Mouse (Mus musculus) liver, embryonic 12.5 days (tissue): ENCODE measurements around the gene C5ar2. TPM values are rescaled to one million over a fixed set of nuclear protein-coding genes. Genes with fewer than 3 reads are reported as not detected.
"Not testable (repeated sequence)": the region's sequence is repeated elsewhere in the genome, so short reads cannot be mapped to it uniquely, and the experiment has no call there.

ENCODE experiments used
- ATAC-seq: fragments of 200-750 bp; cut with Nextera tagmentation; 2 replicates; pipeline ENCODE4 v1.8.0; 2017; ENCODE audit warnings: moderate number of reproducible peaks, mild to moderate bottlenecking, moderate library complexity
- H3K27ac ChIP-seq: fragments of 300-500 bp; sonication (generic); 2 replicates; pipeline ENCODE4 v1.5.1; 2016; ENCODE audit warnings: mild to moderate bottlenecking
- H3K27me3 ChIP-seq: fragments of 300-500 bp; sonication (generic); replicated peaks from 2 replicates; pipeline ENCODE4 v1.6.1; 2016; ENCODE audit warnings: mild to moderate bottlenecking, moderate library complexity
- H3K36me3 ChIP-seq: fragments of 300-500 bp; sonication (generic); 2 replicates; pipeline ENCODE4 v1.6.1; 2016; ENCODE audit warnings: mild to moderate bottlenecking, moderate library complexity
- H3K4me1 ChIP-seq: fragments of 300-500 bp; sonication (generic); 2 replicates; pipeline ENCODE4 v1.6.1; 2016
- H3K4me2 ChIP-seq: fragments of 300-500 bp; sonication (generic); 2 replicates; pipeline ENCODE4 v1.6.1; 2016; ENCODE audit warnings: mild to moderate bottlenecking, moderate library complexity
- H3K4me3 ChIP-seq: fragments of 300-500 bp; sonication (generic); 2 replicates; pipeline ENCODE4 v1.5.1; 2016; ENCODE audit warnings: mild to moderate bottlenecking, moderate library complexity
- H3K9ac ChIP-seq: fragments of 300-500 bp; sonication (generic); 2 replicates; pipeline ENCODE4 v1.6.1; 2016; ENCODE audit warnings: mild to moderate bottlenecking, moderate library complexity
- H3K9me3 ChIP-seq: fragments of 300-500 bp; sonication (generic); replicated peaks from 2 replicates; pipeline ENCODE4 v1.6.1; 2016; ENCODE audit warnings: mild to moderate bottlenecking, moderate library complexity
- WGBS: fragments of 180-500 bp; shearing (Covaris S2); methylation state at CpG from one replicate; pipeline ENCODE4 v1.1.7; 2016; ENCODE audit not compliant: insufficient replicate concordance; 5-methylcytosine and 5-hydroxymethylcytosine counted together
- polyA plus RNA-seq: library from polyadenylated mRNA; unstranded; fragments of >200 nt; fragmentation: Nextera tagmentation; extraction: Ambion mirVana; gene quantifications from 2 replicates; pipeline ENCODE4 v1.2.1, GENCODE M21; 2016

Gene C5ar2
- polyA plus RNA-seq, 1 experiment from 2014 or later = 1.6 TPM

DNA sequence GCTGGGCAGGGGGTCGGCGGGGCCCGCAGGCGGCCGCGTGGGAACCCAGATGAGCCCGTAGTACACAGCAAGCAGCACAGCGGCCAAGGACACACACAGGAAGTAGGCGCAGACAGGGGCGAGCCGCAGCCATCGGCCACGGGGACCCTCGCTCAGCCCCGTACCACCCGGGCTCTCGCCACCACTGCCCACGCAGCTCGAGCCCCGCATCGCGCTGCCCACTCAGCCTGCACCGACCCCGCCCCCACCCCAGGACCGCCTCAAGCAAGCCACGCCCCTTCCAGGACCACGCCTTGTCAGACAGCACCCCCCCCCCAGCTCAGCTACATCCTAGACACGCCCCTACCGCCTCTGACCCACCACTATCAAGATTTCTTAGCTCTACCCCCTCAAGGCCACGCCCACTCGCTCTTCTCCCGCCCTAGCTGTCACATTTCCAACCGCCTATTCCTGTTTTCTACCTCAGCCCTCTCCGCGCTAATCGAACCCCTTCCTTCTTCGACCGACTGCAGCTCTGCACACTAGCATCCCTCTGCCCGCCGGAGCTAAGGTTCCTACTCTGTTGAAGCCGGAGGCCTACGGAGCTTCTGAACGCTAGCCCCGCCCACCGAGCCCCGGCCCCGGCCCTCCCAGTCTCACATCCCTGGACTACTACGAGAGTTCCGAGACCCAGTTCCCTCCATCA is 29.3 kb upstream of the C5ar2 start, which contains the start of gene Inafm1:
Inafm1 (minus strand) TSS at position 537 of the 685 bp plus-strand sequence.
- Histone ChIP-seq H3K4me2 (peak within 1 kb of the TSS; percentile 99), H3K9ac (peak within 1 kb of the TSS; percentile 88), H3K36me3 (peaks cover 40% of the 10 kb centered on the region), H3K9me3 (no peaks in the 10 kb centered on the region), H3K27me3 (no peaks in the 10 kb centered on the region), H3K27ac (peak within 1 kb of the TSS; percentile 98), H3K4me3 (peak within 1 kb of the TSS; percentile 82), H3K4me1 (peaks cover 60% of the 10 kb centered on the region)
- peak; percentile 73 for ATAC-seq
- WGBS = under 1% methylated on average over 47 of the region's 49 CpGs

DNA sequence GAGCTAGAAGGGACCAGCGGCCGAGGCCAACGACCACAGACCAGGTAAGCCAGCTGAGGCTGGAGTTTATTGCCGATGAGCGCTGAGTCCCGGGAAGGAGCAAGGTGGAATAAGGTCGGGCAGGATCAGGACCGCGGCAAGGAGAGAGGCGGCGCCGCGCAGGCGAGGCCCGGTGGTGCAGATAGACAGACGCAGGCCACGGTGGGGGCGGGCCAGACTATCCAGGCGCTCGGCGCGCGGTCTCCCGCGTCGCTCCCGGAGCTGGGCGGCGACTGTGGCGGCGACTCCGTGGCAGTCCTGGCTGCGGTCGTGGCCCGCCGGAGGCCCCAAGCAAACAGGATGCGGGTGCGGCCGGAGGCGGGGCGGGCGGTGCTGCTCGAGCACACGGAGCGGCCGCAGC is 28.7 kb upstream of the C5ar2 start:
- no peaks in the 10 kb centered on the region for H3K9me3 ChIP-seq
- peak overlapping the region; percentile 99 for H3K4me2 ChIP-seq
- H3K27ac ChIP-seq = peak overlapping the region; percentile 98
- peaks cover 35% of the 10 kb centered on the region for H3K36me3 ChIP-seq
- peak; percentile 77 for ATAC-seq
- under 1% methylated on average over 46 of the region's 46 CpGs for WGBS
- peak overlapping the region; percentile 88 for H3K9ac ChIP-seq
- H3K4me1 ChIP-seq = peaks cover 60% of the 10 kb centered on the region
- H3K4me3 ChIP-seq = peak overlapping the region; percentile 82
- no peaks in the 10 kb centered on the region for H3K27me3 ChIP-seq

DNA sequence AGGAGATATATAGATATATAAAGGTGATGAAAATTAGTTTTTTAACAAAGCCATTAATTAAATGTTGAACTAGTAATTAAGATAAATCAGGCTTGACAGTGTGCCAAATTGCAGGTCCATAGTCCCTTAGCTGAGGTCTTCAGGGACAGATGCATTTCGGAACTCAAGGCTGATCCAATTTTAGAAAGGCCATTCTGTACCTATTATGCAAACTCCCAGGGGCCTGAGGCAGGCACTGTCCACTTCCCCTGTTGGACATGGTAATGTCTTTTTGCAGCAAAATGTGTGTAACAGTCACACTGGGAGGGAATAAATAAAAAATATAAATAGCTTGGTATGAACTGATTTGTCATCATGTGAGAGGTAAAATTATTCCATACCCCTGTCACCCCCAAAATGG is 27.2 kb upstream of the C5ar2 start:
- no peaks in the 10 kb centered on the region for H3K27me3 ChIP-seq
- H3K9ac ChIP-seq = peak overlapping the region; percentile 88; the same call in 1 of the 2 replicates
- no peaks in the 10 kb centered on the region for H3K9me3 ChIP-seq
- H3K4me3 ChIP-seq = no peak overlapping the region
- H3K4me1 ChIP-seq = peaks cover 48% of the 10 kb centered on the region
- no peak overlapping the region for H3K27ac ChIP-seq
- ATAC-seq = no peak
- no peak overlapping the region for H3K4me2 ChIP-seq
- H3K36me3 ChIP-seq = peaks cover 19% of the 10 kb centered on the region
- whole genome bisulfite sequencing = 82% methylated on average over 1 of the region's 1 CpGs

GRCm38 (mm10) chr7:16266593-16266992 is 22.6 kb upstream of the C5ar2 start:
- not testable (repeated sequence) for H3K27ac ChIP-seq, H3K4me3 ChIP-seq, ATAC-seq, H3K9ac ChIP-seq, H3K4me2 ChIP-seq, H3K27me3 ChIP-seq, H3K36me3 ChIP-seq, H3K9me3 ChIP-seq
- peaks cover 12% of the 10 kb centered on the region for H3K4me1 ChIP-seq
- 73% methylated on average over 7 of the region's 7 CpGs for WGBS

DNA sequence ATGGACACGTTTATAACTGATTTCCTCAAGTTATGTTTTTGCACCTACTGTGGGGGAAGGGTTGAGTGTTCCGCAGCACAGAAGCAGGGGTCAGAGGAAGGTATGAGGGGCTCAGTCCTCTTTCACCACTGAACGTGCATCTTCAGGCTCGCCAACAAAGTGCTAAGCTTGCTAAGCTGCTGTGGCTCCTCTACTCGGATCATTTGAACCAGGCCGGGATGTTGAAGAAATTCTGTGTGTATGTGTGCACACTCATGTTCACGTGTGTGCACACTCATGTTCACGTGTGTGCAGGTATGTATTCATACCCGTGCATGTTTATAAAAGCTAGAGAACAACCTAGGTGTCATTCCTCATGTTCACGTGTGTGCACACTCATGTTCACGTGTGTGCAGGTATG is 21.9 kb upstream of the C5ar2 start:
- Histone ChIP-seq H3K4me1 (0 out of 2 replicates have a peak, but pooled peaks cover 8% of the 10 kb centered on the region), H3K9ac (no peak overlapping the region), H3K27me3 (no peaks in the 10 kb centered on the region), H3K4me2 (no peak overlapping the region), H3K27ac (no peak overlapping the region), H3K36me3 (no peaks in the 10 kb centered on the region), H3K4me3 (no peak overlapping the region), H3K9me3 (no peaks in the 10 kb centered on the region)
- WGBS = 77% methylated on average over 11 of the region's 11 CpGs
- no peak for ATAC-seq

GRCm38 (mm10) chr7:16263843-16264242 is 19.9 kb upstream of the C5ar2 start:
- H3K9me3 ChIP-seq = no peaks in the 10 kb centered on the region
- no peak overlapping the region for H3K4me2 ChIP-seq
- H3K4me1 ChIP-seq = 0 out of 2 replicates have a peak, but pooled peaks cover 4% of the 10 kb centered on the region
- ATAC-seq = no peak
- H3K27ac ChIP-seq = no peak overlapping the region
- no peak overlapping the region for H3K4me3 ChIP-seq
- H3K27me3 ChIP-seq = 0 out of 2 replicates have a peak, but pooled peaks cover 5% of the 10 kb centered on the region
- H3K9ac ChIP-seq = no peak overlapping the region
- no peaks in the 10 kb centered on the region for H3K36me3 ChIP-seq
- WGBS = 54% methylated on average over 5 of the region's 5 CpGs

- H3K36me3 ChIP-seq = no peaks in the 10 kb centered on the region
- H3K9me3 ChIP-seq = no peaks in the 10 kb centered on the region
- H3K4me2 ChIP-seq = no peak overlapping the region
- H3K9ac ChIP-seq = no peak overlapping the region
- 0 out of 2 replicates have a peak, but pooled peaks cover 4% of the 10 kb centered on the region for H3K4me1 ChIP-seq
- no peak for ATAC-seq
- 23% methylated on average over 8 of the region's 8 CpGs for WGBS
- H3K27me3 ChIP-seq = 0 out of 2 replicates have a peak, but pooled peaks cover 7% of the 10 kb centered on the region
- H3K4me3 ChIP-seq = no peak overlapping the region
- H3K27ac ChIP-seq = no peak overlapping the region
These were observed 19.2 kb upstream of the C5ar2 start for GRCm38 (mm10) chr7:16263015-16263787.

- Histone ChIP-seq H3K36me3 (no peaks in the 10 kb centered on the region), H3K9me3 (no peaks in the 10 kb centered on the region), H3K4me2 (no peak overlapping the region), H3K4me3 (no peak overlapping the region), H3K27ac (no peak overlapping the region), H3K4me1 (0 out of 2 replicates have a peak, but pooled peaks cover 4% of the 10 kb centered on the region), H3K9ac (no peak overlapping the region), H3K27me3 (0 out of 2 replicates have a peak, but pooled peaks cover 7% of the 10 kb centered on the region)
- ATAC-seq = 0 out of 2 replicates have a peak, but pooled peaks have one; percentile 33
- WGBS = 14% methylated on average over 1 of the region's 1 CpGs
These were observed 17.1 kb upstream of the C5ar2 start for GRCm38 (mm10) chr7:16261097-16261496.

- Histone ChIP-seq H3K9ac (no peak within 1 kb of the TSS), H3K9me3 (no peaks in the 10 kb centered on the region), H3K4me1 (peaks cover 9% of the 10 kb centered on the region; the same call in 1 of the 2 replicates), H3K27me3 (0 out of 2 replicates have a peak, but pooled peaks cover 7% of the 10 kb centered on the region), H3K36me3 (no peaks in the 10 kb centered on the region), H3K4me3 (no peak within 1 kb of the TSS), H3K27ac (no peak within 1 kb of the TSS), H3K4me2 (no peak within 1 kb of the TSS)
- ATAC-seq = no peak
- 34% methylated on average over 5 of the region's 5 CpGs for WGBS
These were observed 15.2 kb upstream of the C5ar2 start, which contains the start of gene C5ar1 for GRCm38 (mm10) chr7:16259110-16259590. Gene C5ar1 (minus strand): TSS chr7:16259540.

DNA sequence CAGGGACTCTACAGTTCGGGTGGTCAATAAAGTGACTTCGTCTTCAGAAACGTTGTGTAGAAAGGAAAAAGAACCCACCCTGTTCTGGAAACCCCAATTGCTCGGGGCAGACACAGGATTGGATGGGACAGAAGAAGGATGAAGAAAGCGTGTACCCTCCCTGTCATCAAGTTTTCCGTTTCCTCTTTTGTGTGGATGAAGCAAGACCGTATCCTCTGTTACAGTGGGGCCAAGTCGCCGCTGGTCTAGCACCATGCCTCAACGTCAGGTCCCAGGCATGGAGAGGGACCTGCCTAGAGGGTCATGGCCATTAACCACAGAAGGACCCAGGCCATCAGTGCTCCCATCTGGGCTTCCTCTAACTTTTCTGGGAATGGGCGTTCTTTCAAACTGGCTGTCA is 13.9 kb upstream of the C5ar2 start:
- no peak for ATAC-seq
- H3K27me3 ChIP-seq = 0 out of 2 replicates have a peak, but pooled peaks cover 7% of the 10 kb centered on the region
- no peak overlapping the region for H3K4me3 ChIP-seq
- H3K27ac ChIP-seq = no peak overlapping the region
- peaks cover 12% of the 10 kb centered on the region; the same call in 1 of the 2 replicates for H3K4me1 ChIP-seq
- H3K9me3 ChIP-seq = no peaks in the 10 kb centered on the region
- H3K9ac ChIP-seq = no peak overlapping the region
- no peak overlapping the region for H3K4me2 ChIP-seq
- H3K36me3 ChIP-seq = no peaks in the 10 kb centered on the region
- WGBS = 51% methylated on average over 11 of the region's 11 CpGs

DNA sequence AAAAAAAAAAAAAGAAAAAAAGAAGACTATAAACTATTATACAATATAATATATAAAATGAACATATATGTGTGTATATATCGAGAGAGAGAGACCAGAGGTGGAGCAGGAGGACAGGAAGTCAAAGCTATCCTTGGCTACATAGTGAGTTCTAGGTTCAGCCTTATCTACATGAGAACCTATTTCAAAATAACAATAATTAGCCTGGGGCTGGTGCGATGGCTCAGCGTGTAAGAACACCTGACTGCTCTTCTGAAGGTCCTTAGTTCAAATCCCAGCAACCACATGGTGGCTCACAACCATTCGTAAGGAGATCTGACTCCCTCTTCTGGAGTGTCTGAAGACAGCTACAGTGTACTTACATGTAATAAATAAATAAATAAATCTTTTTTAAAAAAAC is 12.0 kb upstream of the C5ar2 start:
- WGBS = 76% methylated on average over 4 of the region's 4 CpGs

More for the DNA sequence above, 12.0 kb upstream of the C5ar2 start:
- not testable (repeated sequence) for H3K27me3 ChIP-seq, ATAC-seq, H3K9ac ChIP-seq, H3K36me3 ChIP-seq, H3K4me2 ChIP-seq, H3K27ac ChIP-seq, H3K9me3 ChIP-seq, H3K4me3 ChIP-seq
- peaks cover 12% of the 10 kb centered on the region; the same call in 1 of the 2 replicates for H3K4me1 ChIP-seq
